Mouse (Mus musculus) ES-CJ7 (cell line): Measurements from ENCODE around the gene Gtse1.
A peak's percentile ranks its signal among the peaks of the same experiment; 100 is the strongest.

Source experiments
- DNase-seq: peaks from one replicate; pipeline ENCODE4 v3.0.0; 2011; ENCODE audit warnings: low read depth, low spot score

Gene Gtse1

GRCm38 (mm10) chr15:85867696-85868095 lies 8.2 kb downstream of the Gtse1 start:
- peak; percentile 79 for DNase-seq

- no peak for DNase-seq
Observed at GRCm38 (mm10) chr15:85877336-85877735, 17.8 kb downstream of the Gtse1 start.

GRCm38 (mm10) chr15:85878848-85879497 lies 19.4 kb downstream of the Gtse1 start, which contains the start of gene Trmu:
Gene Trmu (plus strand): TSS chr15:85879312.
- DNase-seq = peak; percentile 83

- DNase-seq = no peak
Observed at GRCm38 (mm10) chr15:85879498-85879895, 20.0 kb downstream of the Gtse1 start.

GRCm38 (mm10) chr15:85885606-85886005 lies 26.1 kb downstream of the Gtse1 start:
- DNase-seq = no peak

GRCm38 (mm10) chr15:85889235-85889634 lies 29.7 kb downstream of the Gtse1 start:
- DNase-seq = no peak

GRCm38 (mm10) chr15:85891971-85892370 lies 32.4 kb downstream of the Gtse1 start:
- no peak for DNase-seq

- no peak for DNase-seq
Observed at GRCm38 (mm10) chr15:85892498-85893118, 33.1 kb downstream of the Gtse1 start.

- DNase-seq = no peak
Observed at GRCm38 (mm10) chr15:85893871-85894270, 34.3 kb downstream of the Gtse1 start.

- DNase-seq = peak; percentile 83
Observed at GRCm38 (mm10) chr15:85896284-85896683, 36.7 kb downstream of the Gtse1 start.

GRCm38 (mm10) chr15:85897113-85897512 lies 37.6 kb downstream of the Gtse1 start:
- no peak for DNase-seq

- DNase-seq = no peak
Observed at GRCm38 (mm10) chr15:85899396-85899795, 39.9 kb downstream of the Gtse1 start.

- no peak for DNase-seq
Observed at GRCm38 (mm10) chr15:85900318-85900717, 40.8 kb downstream of the Gtse1 start.

GRCm38 (mm10) chr15:85900801-85901200 lies 41.3 kb downstream of the Gtse1 start:
- DNase-seq = no peak

- DNase-seq = no peak
Observed at GRCm38 (mm10) chr15:85902505-85902904, 43.0 kb downstream of the Gtse1 start.

- DNase-seq = peak; percentile 65
Observed at GRCm38 (mm10) chr15:85903826-85904225, 44.3 kb downstream of the Gtse1 start.

GRCm38 (mm10) chr15:85908660-85909491 lies 49.3 kb downstream of the Gtse1 start:
- no peak for DNase-seq

- no peak for DNase-seq
Observed at GRCm38 (mm10) chr15:85909492-85909829, 49.9 kb downstream of the Gtse1 start.

GRCm38 (mm10) chr15:85909931-85910330 lies 50.4 kb downstream of the Gtse1 start:
- DNase-seq = no peak

GRCm38 (mm10) chr15:85913605-85914004 lies 54.1 kb downstream of the Gtse1 start:
- DNase-seq = peak; percentile 72

GRCm38 (mm10) chr15:85919191-85919891 lies 59.8 kb downstream of the Gtse1 start:
- DNase-seq = no peak

GRCm38 (mm10) chr15:85919892-85920248 lies 60.3 kb downstream of the Gtse1 start:
- DNase-seq = no peak
